Mouse (Mus musculus): ENCODE data around the gene Dlg2. TPM values are rescaled to one million over a fixed set of nuclear protein-coding genes. Genes with fewer than 3 reads are reported as not detected.

Dlg2 gene
- polyA plus RNA-seq, 1 experiment from 2014 or later, result 15.5 TPM

- no peak overlapping the region for H3K4me3 ChIP-seq
- no peak overlapping the region for H3K4me2 ChIP-seq
- no peaks in the 10 kb centered on the region for H3K4me1 ChIP-seq
- no peaks in the 10 kb centered on the region for H3K27me3 ChIP-seq
- no peak overlapping the region for H3K27ac ChIP-seq
- H3K9me3 ChIP-seq, result no peaks in the 10 kb centered on the region
- H3K9ac ChIP-seq, result no peak overlapping the region
- WGBS, result 84% methylated on average over 3 of the region's 3 CpGs
- no peaks in the 10 kb centered on the region for H3K36me3 ChIP-seq
- no peak for ATAC-seq (ENCODE audit: insufficient number of reproducible peaks, insufficient read depth, low FRiP score, low TSS enrichment, low read depth)
Measured at GRCm38 (mm10) chr7:91916809-91917208, 1440.3 kb downstream of the Dlg2 start.

- Histone ChIP-seq H3K9me3 (no peaks in the 10 kb centered on the region), H3K4me1 (no peaks in the 10 kb centered on the region), H3K27me3 (no peaks in the 10 kb centered on the region), H3K36me3 (no peaks in the 10 kb centered on the region), H3K4me2 (no peak overlapping the region), H3K9ac (no peak overlapping the region), H3K4me3 (no peak overlapping the region), H3K27ac (no peak overlapping the region)
- WGBS, result 72% methylated on average over 3 of the region's 3 CpGs
- ATAC-seq (ENCODE audit: insufficient number of reproducible peaks, insufficient read depth, low FRiP score, low TSS enrichment, low read depth), result no peak
Measured at GRCm38 (mm10) chr7:91919099-91919498, 1442.6 kb downstream of the Dlg2 start.

- Histone ChIP-seq H3K9me3 (no peaks in the 10 kb centered on the region), H3K27me3 (no peaks in the 10 kb centered on the region), H3K4me2 (no peak overlapping the region), H3K4me1 (no peaks in the 10 kb centered on the region), H3K9ac (no peak overlapping the region), H3K27ac (no peak overlapping the region), H3K36me3 (no peaks in the 10 kb centered on the region), H3K4me3 (no peak overlapping the region)
- 80% methylated on average over 3 of the region's 3 CpGs for WGBS
- ATAC-seq (ENCODE audit: insufficient number of reproducible peaks, insufficient read depth, low FRiP score, low TSS enrichment, low read depth), result no peak
Measured at GRCm38 (mm10) chr7:91919738-91920137, 1443.3 kb downstream of the Dlg2 start.

GRCm38 (mm10) chr7:91934881-91935597 lies 1458.6 kb downstream of the Dlg2 start:
- no peak for ATAC-seq (ENCODE audit: insufficient number of reproducible peaks, insufficient read depth, low FRiP score, low TSS enrichment, low read depth)
- WGBS, result 66% methylated on average over 12 of the region's 12 CpGs

GRCm38 (mm10) chr7:91936193-91936592 lies 1459.7 kb downstream of the Dlg2 start:
- no peak overlapping the region for H3K4me3 ChIP-seq
- no peak overlapping the region for H3K4me2 ChIP-seq
- WGBS, result 73% methylated on average over 2 of the region's 2 CpGs
- H3K36me3 ChIP-seq, result no peaks in the 10 kb centered on the region
- no peaks in the 10 kb centered on the region for H3K9me3 ChIP-seq
- no peak overlapping the region for H3K27ac ChIP-seq
- no peaks in the 10 kb centered on the region for H3K4me1 ChIP-seq
- H3K9ac ChIP-seq, result no peak overlapping the region
- H3K27me3 ChIP-seq, result no peaks in the 10 kb centered on the region
- no peak for ATAC-seq (ENCODE audit: insufficient number of reproducible peaks, insufficient read depth, low FRiP score, low TSS enrichment, low read depth)

More at GRCm38 (mm10) chr7:91934881-91935597, 1458.6 kb downstream of the Dlg2 start:
- no peak overlapping the region for H3K9ac ChIP-seq
- no peaks in the 10 kb centered on the region for H3K36me3 ChIP-seq
- no peak overlapping the region for H3K27ac ChIP-seq
- no peak overlapping the region for H3K4me3 ChIP-seq
- H3K9me3 ChIP-seq, result no peaks in the 10 kb centered on the region
- no peaks in the 10 kb centered on the region for H3K4me1 ChIP-seq
- no peak overlapping the region for H3K4me2 ChIP-seq
- no peaks in the 10 kb centered on the region for H3K27me3 ChIP-seq

GRCm38 (mm10) chr7:91943224-91943623 lies 1466.8 kb downstream of the Dlg2 start:
- H3K4me2 ChIP-seq, result no peak overlapping the region
- WGBS, result 70% methylated on average over 1 of the region's 1 CpGs
- H3K9ac ChIP-seq, result no peak overlapping the region
- no peaks in the 10 kb centered on the region for H3K36me3 ChIP-seq
- no peak overlapping the region for H3K4me3 ChIP-seq
- H3K4me1 ChIP-seq, result no peaks in the 10 kb centered on the region
- H3K27me3 ChIP-seq, result no peaks in the 10 kb centered on the region
- no peak for ATAC-seq (ENCODE audit: insufficient number of reproducible peaks, insufficient read depth, low FRiP score, low TSS enrichment, low read depth)
- H3K9me3 ChIP-seq, result no peaks in the 10 kb centered on the region
- no peak overlapping the region for H3K27ac ChIP-seq

- H3K9me3 ChIP-seq, result no peaks in the 10 kb centered on the region
- no peak overlapping the region for H3K27ac ChIP-seq
- 92% methylated on average over 1 of the region's 1 CpGs for WGBS
- H3K9ac ChIP-seq, result no peak overlapping the region
- H3K4me1 ChIP-seq, result no peaks in the 10 kb centered on the region
- no peak overlapping the region for H3K4me2 ChIP-seq
- no peak for ATAC-seq (ENCODE audit: insufficient number of reproducible peaks, insufficient read depth, low FRiP score, low TSS enrichment, low read depth)
- no peak overlapping the region for H3K4me3 ChIP-seq
- H3K36me3 ChIP-seq, result no peaks in the 10 kb centered on the region
- H3K27me3 ChIP-seq, result no peaks in the 10 kb centered on the region
Measured at GRCm38 (mm10) chr7:91955584-91955983, 1479.1 kb downstream of the Dlg2 start.

- no peaks in the 10 kb centered on the region for H3K27me3 ChIP-seq
- no peaks in the 10 kb centered on the region for H3K36me3 ChIP-seq
- H3K4me3 ChIP-seq, result no peak overlapping the region
- no peak overlapping the region for H3K9ac ChIP-seq
- no peaks in the 10 kb centered on the region for H3K9me3 ChIP-seq
- ATAC-seq (ENCODE audit: insufficient number of reproducible peaks, insufficient read depth, low FRiP score, low TSS enrichment, low read depth), result no peak
- H3K27ac ChIP-seq, result no peak overlapping the region
- H3K4me2 ChIP-seq, result no peak overlapping the region
- no peaks in the 10 kb centered on the region for H3K4me1 ChIP-seq
- WGBS, result 71% methylated on average over 2 of the region's 2 CpGs
Measured at GRCm38 (mm10) chr7:91962956-91963355, 1486.5 kb downstream of the Dlg2 start.

GRCm38 (mm10) chr7:91972970-91973369 lies 1496.5 kb downstream of the Dlg2 start:
- Histone ChIP-seq H3K4me2 (no peak overlapping the region), H3K4me1 (no peaks in the 10 kb centered on the region), H3K27ac (no peak overlapping the region), H3K9ac (no peak overlapping the region), H3K4me3 (no peak overlapping the region), H3K27me3 (no peaks in the 10 kb centered on the region), H3K9me3 (no peaks in the 10 kb centered on the region), H3K36me3 (no peaks in the 10 kb centered on the region)
- 47% methylated on average over 1 of the region's 1 CpGs for WGBS
- no peak for ATAC-seq (ENCODE audit: insufficient number of reproducible peaks, insufficient read depth, low FRiP score, low TSS enrichment, low read depth)

GRCm38 (mm10) chr7:92003769-92004455 lies 1527.4 kb downstream of the Dlg2 start:
- Histone ChIP-seq H3K4me1 (no peaks in the 10 kb centered on the region), H3K4me2 (no peak overlapping the region), H3K27ac (no peak overlapping the region), H3K27me3 (no peaks in the 10 kb centered on the region), H3K4me3 (no peak overlapping the region), H3K36me3 (no peaks in the 10 kb centered on the region), H3K9ac (no peak overlapping the region), H3K9me3 (no peaks in the 10 kb centered on the region)
- no peak for ATAC-seq (ENCODE audit: insufficient number of reproducible peaks, insufficient read depth, low FRiP score, low TSS enrichment, low read depth)
- 78% methylated on average over 5 of the region's 5 CpGs for WGBS

- H3K4me3 ChIP-seq, result no peak overlapping the region
- H3K27me3 ChIP-seq, result no peaks in the 10 kb centered on the region
- H3K36me3 ChIP-seq, result no peaks in the 10 kb centered on the region
- WGBS, result 74% methylated on average over 4 of the region's 4 CpGs
- no peak overlapping the region for H3K27ac ChIP-seq
- no peak overlapping the region for H3K9ac ChIP-seq
- no peak overlapping the region for H3K4me2 ChIP-seq
- H3K4me1 ChIP-seq, result no peaks in the 10 kb centered on the region
- no peak for ATAC-seq (ENCODE audit: insufficient number of reproducible peaks, insufficient read depth, low FRiP score, low TSS enrichment, low read depth)
- no peaks in the 10 kb centered on the region for H3K9me3 ChIP-seq
Measured at GRCm38 (mm10) chr7:92005681-92006425, 1529.4 kb downstream of the Dlg2 start.

- Histone ChIP-seq H3K4me3 (no peak overlapping the region), H3K27me3 (no peaks in the 10 kb centered on the region), H3K4me1 (no peaks in the 10 kb centered on the region), H3K9me3 (no peaks in the 10 kb centered on the region), H3K9ac (no peak overlapping the region), H3K4me2 (no peak overlapping the region), H3K27ac (no peak overlapping the region), H3K36me3 (no peaks in the 10 kb centered on the region)
- WGBS, result 95% methylated on average over 1 of the region's 1 CpGs
- no peak for ATAC-seq (ENCODE audit: insufficient number of reproducible peaks, insufficient read depth, low FRiP score, low TSS enrichment, low read depth)
Measured at GRCm38 (mm10) chr7:92008702-92009101, 1532.2 kb downstream of the Dlg2 start.

Data from embryonic facial prominence, embryonic 13.5 days (tissue).